Mouse (Mus musculus) forebrain, embryonic 13.5 days (tissue): ENCODE data around the gene Btg3. TPM values are rescaled to one million over a fixed set of nuclear protein-coding genes. Genes with fewer than 3 reads are reported as not detected.
A peak's percentile ranks its signal among the peaks of the same experiment; 100 is the strongest.

Experiments used
- ATAC-seq: fragments of 200-750 bp; cut with Nextera tagmentation; 2 replicates; pipeline ENCODE4 v1.8.0; 2017
- H3K27ac ChIP-seq: fragments of 300-500 bp; sonication (generic); 2 replicates; pipeline ENCODE4 v1.5.1; 2015; ENCODE audit warnings: inconsistent platforms, mild to moderate bottlenecking, moderate library complexity
- H3K27me3 ChIP-seq: fragments of 300-500 bp; sonication (generic); 2 replicates; pipeline ENCODE4 v1.6.1; 2015; ENCODE audit warnings: mild to moderate bottlenecking, inconsistent platforms
- H3K36me3 ChIP-seq: fragments of 300-500 bp; sonication (generic); 2 replicates; pipeline ENCODE4 v1.6.1; 2015; ENCODE audit warnings: mild to moderate bottlenecking, inconsistent platforms; ENCODE audit not compliant: poor library complexity, severe bottlenecking
- H3K4me1 ChIP-seq: fragments of 300-500 bp; sonication (generic); 2 replicates; pipeline ENCODE4 v1.6.1; 2015; ENCODE audit warnings: inconsistent platforms
- H3K4me2 ChIP-seq: fragments of 300-500 bp; sonication (generic); 2 replicates; pipeline ENCODE4 v1.6.1; 2015; ENCODE audit warnings: inconsistent platforms, mild to moderate bottlenecking, moderate library complexity
- H3K4me3 ChIP-seq: fragments of 300-500 bp; sonication (generic); 2 replicates; pipeline ENCODE4 v1.5.1; 2015; ENCODE audit warnings: mild to moderate bottlenecking, inconsistent platforms
- H3K9ac ChIP-seq: fragments of 300-500 bp; sonication (generic); 2 replicates; pipeline ENCODE4 v1.6.1; 2015; ENCODE audit warnings: mild to moderate bottlenecking, inconsistent platforms
- H3K9me3 ChIP-seq: fragments of 300-500 bp; sonication (generic); replicated peaks from 2 replicates; pipeline ENCODE4 v1.6.1; 2016; ENCODE audit warnings: inconsistent platforms
- WGBS: fragments of 180-500 bp; shearing (Covaris S2); methylation state at CpG from one replicate; pipeline ENCODE4 v1.1.7; 2015; 5-methylcytosine and 5-hydroxymethylcytosine counted together
- polyA plus RNA-seq: library from polyadenylated mRNA; unstranded; fragments of >200 nt; fragmentation: Nextera tagmentation; extraction: Ambion mirVana; gene quantifications from 2 replicates; pipeline ENCODE4 v1.2.1, GENCODE M21; 2015

Btg3 gene
- 31.6 and 35.8 TPM in 2 replicates for polyA plus RNA-seq

DNA sequence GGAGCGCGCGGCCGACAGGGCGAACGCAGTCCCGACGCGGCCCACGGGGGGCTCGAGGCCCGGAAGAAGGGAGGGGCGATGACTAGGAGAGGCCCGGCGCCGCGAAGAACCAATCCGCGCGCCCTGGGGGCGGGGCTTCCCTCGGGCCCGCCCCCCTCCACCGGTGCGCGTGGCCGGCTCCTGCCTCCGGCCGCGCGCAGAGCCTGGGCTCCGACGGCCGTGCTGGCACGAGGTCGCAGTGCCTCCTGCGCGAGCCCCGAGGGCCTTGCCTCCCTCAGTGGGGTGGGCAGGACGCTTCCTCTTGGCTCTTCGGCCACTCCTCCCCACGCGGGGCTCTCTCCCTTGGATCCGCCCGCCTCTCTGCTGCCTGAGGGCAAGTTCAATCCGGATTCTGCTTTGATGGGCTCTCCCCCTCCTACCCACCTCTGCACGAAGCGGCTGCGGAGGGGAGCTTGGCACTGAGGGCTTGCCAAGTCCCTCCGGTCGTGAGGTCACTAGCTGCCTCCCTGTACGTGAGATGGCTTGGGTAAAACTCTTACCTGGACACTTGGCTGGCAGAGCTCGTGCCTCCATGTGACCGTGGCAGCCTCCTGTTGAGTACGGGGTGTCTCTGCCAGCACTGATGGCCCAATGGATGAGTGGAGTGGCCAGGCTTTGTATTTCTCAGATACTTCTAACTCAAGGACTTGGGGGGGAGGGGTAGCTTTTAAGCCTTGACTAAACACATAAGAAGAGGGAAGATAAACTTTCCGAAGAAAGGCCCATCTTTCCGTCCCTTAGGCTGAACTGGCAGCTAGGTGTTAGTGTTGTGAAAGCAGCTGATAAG, at the start of gene Btg3:
Gene Btg3 (minus strand): TSS at position 448 of the 826 bp plus-strand sequence.
- Histone ChIP-seq H3K9me3 (no peaks in the 10 kb centered on the region), H3K27me3 (no peaks in the 10 kb centered on the region), H3K4me2 (peak within 1 kb of the TSS; percentile 69), H3K4me1 (peaks cover 14% of the 10 kb centered on the region), H3K4me3 (peak within 1 kb of the TSS; percentile 87), H3K27ac (peak within 1 kb of the TSS; percentile 35), H3K36me3 (0 out of 2 replicates have a peak, but pooled peaks cover 10% of the 10 kb centered on the region), H3K9ac (peak within 1 kb of the TSS; percentile 89)
- 4% methylated on average over 32 of the region's 57 CpGs for WGBS
- ATAC-seq: peak; percentile 98

- Histone ChIP-seq H3K9ac (no peak overlapping the region), H3K4me1 (no peaks in the 10 kb centered on the region), H3K9me3 (no peaks in the 10 kb centered on the region), H3K36me3 (no peaks in the 10 kb centered on the region), H3K4me2 (no peak overlapping the region), H3K27me3 (no peaks in the 10 kb centered on the region), H3K27ac (no peak overlapping the region), H3K4me3 (no peak overlapping the region)
- no peak for ATAC-seq
- WGBS: 70% methylated on average over 10 of the region's 10 CpGs
Measured at GRCm38 (mm10) chr16:78417733-78418132, 40.7 kb upstream of the Btg3 start.

DNA sequence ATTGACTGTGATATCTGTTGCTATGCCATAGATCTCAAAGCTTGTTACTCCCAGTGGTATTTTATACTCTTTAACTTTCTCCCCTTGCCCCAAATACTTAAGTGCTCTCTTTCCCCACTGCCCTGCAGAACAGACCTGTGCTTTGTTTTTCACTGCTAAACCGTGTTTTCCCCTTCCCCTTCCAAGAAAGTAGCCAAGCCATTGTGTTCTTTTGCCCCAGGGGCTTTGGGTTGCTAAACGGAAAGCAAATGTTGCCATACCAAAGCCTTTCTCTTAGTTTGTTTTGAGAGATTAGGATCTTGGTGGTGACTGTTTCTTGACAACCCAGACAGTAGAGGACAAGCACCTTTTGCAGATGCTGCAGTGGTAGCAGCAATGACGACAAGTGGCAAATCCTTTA, 39.5 kb upstream of the Btg3 start:
- Histone ChIP-seq H3K9ac (no peak overlapping the region), H3K4me2 (no peak overlapping the region), H3K27me3 (no peaks in the 10 kb centered on the region), H3K27ac (no peak overlapping the region), H3K36me3 (no peaks in the 10 kb centered on the region), H3K9me3 (no peaks in the 10 kb centered on the region), H3K4me1 (no peaks in the 10 kb centered on the region), H3K4me3 (no peak overlapping the region)
- no peak for ATAC-seq
- WGBS: 8% methylated on average over 3 of the region's 3 CpGs

DNA sequence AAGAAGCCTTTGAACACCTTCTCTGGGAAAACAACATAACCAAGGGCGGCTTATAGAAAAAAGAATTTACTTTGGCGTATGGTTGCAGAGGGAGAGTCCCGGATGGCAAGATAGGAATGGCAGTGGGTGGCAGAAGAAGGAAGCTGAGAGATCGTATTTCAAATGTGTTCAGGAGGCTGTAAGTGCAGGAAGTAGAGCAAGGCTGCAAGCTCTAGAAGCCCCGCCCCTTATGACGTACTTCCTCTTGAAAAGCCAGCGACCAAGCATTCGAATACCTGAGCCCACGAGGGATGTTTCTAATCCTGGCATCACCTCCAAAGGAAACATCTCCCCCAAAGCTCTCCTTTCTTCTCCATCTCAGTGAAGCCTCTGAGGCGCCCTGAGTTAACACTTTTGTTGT, 33.0 kb upstream of the Btg3 start:
- 91% methylated on average over 10 of the region's 10 CpGs for WGBS
- no peak for ATAC-seq
- H3K9me3 ChIP-seq: no peaks in the 10 kb centered on the region

GRCm38 (mm10) chr16:78407855-78408254, 30.9 kb upstream of the Btg3 start:
- Histone ChIP-seq H3K4me2 (no peak overlapping the region), H3K27me3 (no peaks in the 10 kb centered on the region), H3K4me3 (no peak overlapping the region), H3K36me3 (no peaks in the 10 kb centered on the region), H3K4me1 (no peaks in the 10 kb centered on the region), H3K27ac (no peak overlapping the region), H3K9ac (no peak overlapping the region), H3K9me3 (no peaks in the 10 kb centered on the region)
- 94% methylated on average over 6 of the region's 6 CpGs for WGBS
- no peak for ATAC-seq

More for the DNA sequence above, 33.0 kb upstream of the Btg3 start:
- no peaks in the 10 kb centered on the region for H3K4me1 ChIP-seq
- no peaks in the 10 kb centered on the region for H3K36me3 ChIP-seq
- H3K9ac ChIP-seq: no peak overlapping the region
- H3K4me3 ChIP-seq: no peak overlapping the region
- no peaks in the 10 kb centered on the region for H3K27me3 ChIP-seq
- no peak overlapping the region for H3K4me2 ChIP-seq
- no peak overlapping the region for H3K27ac ChIP-seq

- no peak overlapping the region for H3K4me2 ChIP-seq
- H3K9ac ChIP-seq: no peak overlapping the region
- no peak for ATAC-seq
- H3K36me3 ChIP-seq: no peaks in the 10 kb centered on the region
- 84% methylated on average over 2 of the region's 2 CpGs for WGBS
- no peak overlapping the region for H3K27ac ChIP-seq
- H3K4me1 ChIP-seq: no peaks in the 10 kb centered on the region
- no peaks in the 10 kb centered on the region for H3K27me3 ChIP-seq
- H3K4me3 ChIP-seq: no peak overlapping the region
- no peaks in the 10 kb centered on the region for H3K9me3 ChIP-seq
Measured at GRCm38 (mm10) chr16:78406657-78407056, 29.7 kb upstream of the Btg3 start.

- ATAC-seq: no peak
- 62% methylated on average over 2 of the region's 2 CpGs for WGBS
Measured at GRCm38 (mm10) chr16:78402316-78402715, 25.3 kb upstream of the Btg3 start.

GRCm38 (mm10) chr16:78399423-78399822, 22.4 kb upstream of the Btg3 start:
- H3K4me1 ChIP-seq: no peaks in the 10 kb centered on the region
- H3K27ac ChIP-seq: no peak overlapping the region
- H3K27me3 ChIP-seq: no peaks in the 10 kb centered on the region
- H3K9me3 ChIP-seq: no peaks in the 10 kb centered on the region
- H3K9ac ChIP-seq: no peak overlapping the region
- no peaks in the 10 kb centered on the region for H3K36me3 ChIP-seq
- ATAC-seq: no peak
- no peak overlapping the region for H3K4me3 ChIP-seq
- no peak overlapping the region for H3K4me2 ChIP-seq
- 93% methylated on average over 3 of the region's 3 CpGs for WGBS

More at GRCm38 (mm10) chr16:78402316-78402715, 25.3 kb upstream of the Btg3 start:
- no peak overlapping the region for H3K9ac ChIP-seq
- no peaks in the 10 kb centered on the region for H3K4me1 ChIP-seq
- H3K27ac ChIP-seq: no peak overlapping the region
- no peaks in the 10 kb centered on the region for H3K36me3 ChIP-seq
- no peaks in the 10 kb centered on the region for H3K9me3 ChIP-seq
- no peaks in the 10 kb centered on the region for H3K27me3 ChIP-seq
- H3K4me2 ChIP-seq: no peak overlapping the region
- no peak overlapping the region for H3K4me3 ChIP-seq

- Histone ChIP-seq H3K4me3 (no peak overlapping the region), H3K9ac (no peak overlapping the region), H3K4me1 (no peaks in the 10 kb centered on the region), H3K27ac (no peak overlapping the region), H3K27me3 (no peaks in the 10 kb centered on the region), H3K9me3 (no peaks in the 10 kb centered on the region), H3K36me3 (no peaks in the 10 kb centered on the region), H3K4me2 (no peak overlapping the region)
- ATAC-seq: no peak
- WGBS: 92% methylated on average over 6 of the region's 6 CpGs
Measured at GRCm38 (mm10) chr16:78398734-78399133, 21.7 kb upstream of the Btg3 start.

- Histone ChIP-seq H3K4me3 (no peak overlapping the region), H3K36me3 (no peaks in the 10 kb centered on the region), H3K9me3 (no peaks in the 10 kb centered on the region), H3K4me1 (no peaks in the 10 kb centered on the region), H3K4me2 (no peak overlapping the region), H3K9ac (no peak overlapping the region), H3K27me3 (no peaks in the 10 kb centered on the region), H3K27ac (no peak overlapping the region)
- 68% methylated on average over 2 of the region's 2 CpGs for WGBS
- no peak for ATAC-seq
Measured at GRCm38 (mm10) chr16:78391354-78391753, 14.4 kb upstream of the Btg3 start.

- Histone ChIP-seq H3K9me3 (no peaks in the 10 kb centered on the region), H3K4me2 (no peak overlapping the region), H3K27me3 (no peaks in the 10 kb centered on the region), H3K9ac (no peak overlapping the region), H3K36me3 (no peaks in the 10 kb centered on the region), H3K27ac (no peak overlapping the region), H3K4me1 (no peaks in the 10 kb centered on the region), H3K4me3 (no peak overlapping the region)
- ATAC-seq: no peak
- 88% methylated on average over 3 of the region's 3 CpGs for WGBS
Measured at GRCm38 (mm10) chr16:78389986-78390385, 13.0 kb upstream of the Btg3 start.

DNA sequence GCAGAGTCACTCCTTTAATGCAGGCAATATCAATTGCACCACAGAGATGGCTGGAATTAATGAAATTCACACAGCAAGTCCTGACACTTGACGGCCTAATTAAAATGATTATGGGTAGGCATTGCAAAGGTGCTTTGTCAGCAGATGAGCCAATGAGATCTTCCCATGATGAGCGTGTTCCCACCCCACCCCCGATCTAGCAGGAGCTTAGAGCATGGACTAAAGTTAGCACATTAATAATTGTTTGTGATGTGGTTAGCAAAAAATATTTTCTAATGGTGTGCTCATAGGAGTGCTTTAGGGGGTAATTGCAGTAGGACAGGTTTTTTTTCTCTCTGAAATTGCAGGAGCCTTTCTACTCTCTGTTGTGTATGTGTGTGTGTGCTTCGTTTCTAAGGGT, 12.1 kb upstream of the Btg3 start:
- no peak for ATAC-seq
- Histone ChIP-seq H3K27me3 (no peaks in the 10 kb centered on the region), H3K27ac (no peak overlapping the region), H3K9me3 (no peaks in the 10 kb centered on the region), H3K9ac (no peak overlapping the region), H3K36me3 (no peaks in the 10 kb centered on the region), H3K4me1 (no peaks in the 10 kb centered on the region), H3K4me2 (no peak overlapping the region), H3K4me3 (no peak overlapping the region)
- 62% methylated on average over 4 of the region's 4 CpGs for WGBS

GRCm38 (mm10) chr16:78378493-78378892, 1.5 kb upstream of the Btg3 start:
- Histone ChIP-seq H3K4me3 (no peak overlapping the region), H3K9me3 (no peaks in the 10 kb centered on the region), H3K4me1 (peaks cover 14% of the 10 kb centered on the region), H3K4me2 (no peak overlapping the region), H3K27ac (no peak overlapping the region), H3K9ac (no peak overlapping the region), H3K27me3 (no peaks in the 10 kb centered on the region), H3K36me3 (no peaks in the 10 kb centered on the region)
- 92% methylated on average over 5 of the region's 5 CpGs for WGBS
- no peak for ATAC-seq
